Mouse (Mus musculus) heart, postnatal 10 days (tissue): ENCODE measurements around the gene Naa20. TPM values are rescaled to one million over a fixed set of nuclear protein-coding genes. Genes with fewer than 3 reads are reported as not detected.

Source experiments
- DNase-seq, 2 experiments: peaks; one replicate each; pipeline ENCODE4 v3.0.0; 2021
- intact Hi-C: fragments of 180-260 bp; cut with DNase I; formaldehyde crosslinking; loops from one replicate; pipeline ENCODE4 v1.15.1; 2025
- total RNA-seq, 2 experiments: library from RNA; stranded (reverse); gene quantifications; 2 replicates each; pipeline ENCODE4 v1.2.3; 2021

Naa20 gene
- 100 to 1,000 TPM; 109 to 110 TPM for total RNA-seq

DNA sequence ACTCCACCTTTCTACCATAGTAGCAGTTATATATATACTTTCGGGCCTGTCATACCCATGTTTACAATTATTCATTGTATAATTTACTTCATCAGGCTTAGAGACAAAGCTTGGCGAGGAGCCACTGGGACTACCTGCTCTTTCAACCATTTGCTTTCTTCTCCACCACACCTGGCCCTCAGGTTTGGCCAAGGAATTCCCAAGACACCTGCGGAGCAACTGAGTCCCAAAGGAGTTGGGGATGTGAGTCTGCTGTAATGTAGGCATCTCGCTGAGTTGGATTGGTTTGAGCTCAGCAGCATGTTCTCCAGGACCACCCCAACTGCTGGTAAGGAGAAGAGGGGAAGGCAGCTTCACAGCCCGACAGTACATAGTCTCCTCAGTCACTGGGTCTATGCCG is at the start of gene Naa20:
Gene Naa20, plus strand, starts transcription at position 239 of the 400 bp plus-strand sequence.
- intact Hi-C loops: loop anchor here (5.0 kb wide), 1 partner anchor 205 kb away; no protein-coding TSS in a partner anchor
- no peak for DNase-seq

DNA sequence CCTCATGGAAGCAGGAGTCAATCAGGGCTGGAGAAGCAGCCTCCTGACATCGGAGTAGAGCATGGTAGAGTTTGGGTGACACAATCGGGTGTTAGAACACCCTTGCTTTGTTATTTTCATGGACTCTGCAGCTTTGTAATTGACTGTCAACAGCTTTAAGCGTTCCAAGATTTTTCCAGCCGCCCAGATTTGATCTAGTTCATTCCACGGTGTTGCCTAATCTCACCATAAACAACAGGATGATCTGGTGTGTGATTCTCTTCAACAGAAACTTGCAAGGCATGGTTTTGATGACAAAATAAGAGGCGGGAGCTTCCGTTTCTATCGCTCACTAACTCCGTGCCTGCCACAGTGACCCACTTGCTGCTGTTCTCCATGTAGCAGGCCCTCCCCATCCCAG is 46.1 kb upstream of the Naa20 start:
- DNase-seq: no peak
- intact Hi-C loops: no loop called here

DNA sequence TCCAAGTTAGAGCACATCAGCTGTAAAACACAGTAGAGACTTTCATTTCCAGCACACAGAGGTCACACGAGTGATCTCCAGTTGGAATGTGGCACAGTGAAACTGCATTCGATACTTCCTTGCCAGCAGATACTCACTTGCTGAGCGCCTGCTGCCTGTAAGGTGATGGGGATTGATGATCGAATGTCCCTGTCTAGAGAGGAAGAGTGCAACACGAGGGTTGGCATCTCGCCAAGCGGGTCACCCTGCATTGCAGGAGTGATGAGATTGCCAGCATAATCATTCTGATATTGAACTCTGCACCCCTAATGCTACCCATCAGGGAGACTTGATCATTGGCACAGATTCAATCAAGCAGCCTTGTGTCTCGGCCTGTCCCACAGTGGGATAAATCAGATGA is 44.0 kb upstream of the Naa20 start:
- peak in 1 of 2 experiments; percentile 37 for DNase-seq
- intact Hi-C loops: no loop called here

DNA sequence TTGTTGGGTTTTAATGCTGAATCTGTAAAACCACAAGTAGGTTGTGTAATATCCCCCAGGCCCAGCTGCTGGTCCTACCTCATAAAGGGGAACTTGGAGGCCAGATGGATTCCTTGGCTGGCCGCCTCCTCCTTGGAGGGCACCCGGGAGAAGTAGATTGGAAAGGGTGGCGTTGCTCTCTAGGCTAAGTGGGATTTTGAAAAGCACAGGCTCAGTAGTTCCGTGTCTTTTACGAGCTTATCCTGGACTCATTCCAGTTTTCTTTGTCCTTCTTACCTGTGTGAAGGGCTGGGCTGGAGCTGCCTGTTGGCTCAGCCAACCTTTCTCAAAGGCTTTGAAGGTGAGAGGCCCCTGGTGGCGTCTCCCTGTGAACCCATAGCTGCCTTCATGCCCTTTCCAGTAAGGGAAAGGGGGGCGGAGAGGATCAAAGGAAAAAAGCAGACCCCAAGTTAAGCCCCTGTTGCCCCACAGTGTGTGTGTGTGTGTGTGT is 42.4 kb upstream of the Naa20 start:
- DNase-seq: peak; percentile 64 to 67
- intact Hi-C loops: no loop called here

DNA sequence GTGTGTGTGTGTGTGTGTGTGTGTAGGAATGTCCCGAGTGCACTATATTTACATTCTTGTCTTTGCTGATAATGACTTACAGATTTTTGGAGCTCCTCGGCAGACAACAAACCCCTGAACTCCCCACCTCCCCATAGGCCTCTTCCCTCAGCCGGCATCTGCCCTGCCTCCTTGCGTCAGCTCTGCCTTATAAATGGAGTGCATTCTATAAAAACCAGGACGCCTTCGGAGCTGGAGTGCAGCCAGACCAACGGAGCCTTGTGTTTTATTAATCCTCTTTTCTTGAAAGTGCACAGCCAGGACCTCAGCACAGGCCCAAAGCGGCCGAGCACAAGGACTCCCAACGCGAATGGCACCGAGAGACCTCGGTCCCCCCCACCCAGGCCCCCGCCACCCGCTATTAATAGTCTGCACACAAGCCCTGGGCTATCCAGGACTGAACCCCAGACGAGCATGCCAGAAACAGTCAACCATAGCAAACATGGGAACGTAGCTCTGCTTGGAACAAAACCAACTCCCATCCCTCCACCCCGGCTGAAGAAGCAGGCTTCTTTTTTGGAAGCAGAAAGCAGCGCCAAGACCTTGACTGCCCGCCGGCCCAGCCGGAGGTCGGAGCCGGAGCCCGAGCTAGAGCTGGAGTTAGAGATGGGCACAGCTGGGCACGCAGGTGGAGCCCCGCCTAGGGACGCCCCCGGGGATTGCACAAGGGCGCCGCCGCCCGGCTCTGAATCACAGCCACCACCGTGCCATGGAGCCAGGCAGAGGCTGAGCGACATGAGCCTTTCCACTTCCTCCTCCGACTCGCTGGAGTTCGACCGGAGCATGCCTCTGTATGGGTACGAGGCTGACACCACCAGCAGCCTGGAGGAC is 41.7 kb upstream of the Naa20 start:
- DNase-seq: peak; percentile 89 to 92
- intact Hi-C loops: loop anchor here (2.0 to 5.0 kb wide), 2 partner anchors 63 to 159 kb away; no protein-coding TSS in a partner anchor

DNA sequence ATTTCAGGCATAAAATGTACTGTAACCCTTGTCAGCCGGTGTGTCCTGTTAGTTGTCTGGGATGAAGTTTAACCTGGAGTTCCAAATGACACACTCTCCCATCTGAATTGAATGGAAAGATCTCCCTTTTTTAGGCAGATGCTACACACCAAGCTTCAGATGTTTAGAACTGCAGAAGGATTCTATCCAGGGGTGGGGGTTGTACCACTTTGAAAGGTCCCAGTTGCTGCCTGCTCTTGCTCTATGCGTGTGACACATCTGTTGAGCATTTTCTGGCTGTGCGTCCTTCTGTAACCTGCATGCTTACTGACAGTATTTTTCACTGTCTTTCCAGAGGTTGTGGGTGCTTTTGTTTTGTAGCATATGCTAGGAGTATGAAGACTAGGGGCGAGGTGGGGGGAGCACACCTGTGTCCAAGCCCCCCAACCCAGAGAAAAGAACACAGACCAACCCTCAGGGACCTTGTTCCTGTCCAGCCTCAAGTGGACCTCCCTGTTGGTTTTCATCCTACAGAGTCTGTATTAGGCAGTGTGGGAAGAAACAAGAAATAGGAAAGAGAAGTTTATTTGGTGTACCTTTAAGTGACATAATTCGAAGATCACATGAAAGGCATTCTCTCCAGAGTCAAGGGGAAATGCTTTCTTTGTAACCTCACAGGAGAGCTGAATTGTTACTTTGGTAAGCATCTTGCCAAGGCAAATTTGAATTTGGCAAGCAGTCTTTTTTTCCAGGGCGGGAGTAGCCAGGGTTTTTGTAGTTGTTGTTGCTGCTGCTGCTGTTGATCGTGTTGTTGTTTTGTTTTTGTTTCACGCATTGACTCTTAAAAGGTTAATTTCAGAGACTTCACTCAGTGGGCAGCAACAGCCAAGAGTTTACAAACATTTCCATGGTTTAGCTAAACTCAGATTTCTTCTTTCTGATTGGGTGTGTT is 40.4 kb upstream of the Naa20 start:
- intact Hi-C loops: loop anchor here (2.0 to 5.0 kb wide), 3 partner anchors 21 to 161 kb away; no protein-coding TSS in a partner anchor
- peak; percentile 63 to 73 for DNase-seq

DNA sequence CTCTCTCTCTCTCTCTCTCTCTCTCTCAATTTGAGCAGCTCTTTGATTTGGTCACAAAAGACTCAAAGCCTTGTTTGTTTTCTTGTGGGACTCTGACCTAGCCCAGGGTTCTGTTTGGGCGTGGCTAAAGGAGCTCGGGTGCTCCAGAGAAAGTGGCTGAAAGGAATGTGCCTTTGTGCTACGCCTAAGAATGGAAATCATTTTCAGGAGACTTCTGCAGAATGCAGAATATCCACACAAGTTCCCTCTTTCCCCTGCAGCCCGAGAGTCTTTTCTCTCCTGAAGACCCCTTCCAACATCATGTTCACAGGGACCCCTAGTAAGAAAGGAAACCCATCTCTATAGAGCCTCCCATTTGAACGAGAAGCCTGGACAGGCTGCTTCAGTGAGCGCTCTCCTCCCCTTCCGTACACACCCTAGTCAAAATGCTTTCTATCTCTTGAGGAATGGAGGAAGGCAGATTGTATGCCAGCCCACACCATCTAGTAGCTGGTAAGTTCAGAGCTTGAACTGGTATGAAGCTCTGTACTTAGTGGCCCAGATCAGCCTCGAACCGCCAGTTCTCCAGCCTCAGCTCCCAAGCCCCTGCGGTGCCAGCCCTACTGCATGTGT is 39.6 kb upstream of the Naa20 start:
- intact Hi-C loops: loop anchor here (2.0 to 5.0 kb wide), 2 partner anchors 20 to 65 kb away; no protein-coding TSS in a partner anchor
- DNase-seq: peak; percentile 58 to 59

DNA sequence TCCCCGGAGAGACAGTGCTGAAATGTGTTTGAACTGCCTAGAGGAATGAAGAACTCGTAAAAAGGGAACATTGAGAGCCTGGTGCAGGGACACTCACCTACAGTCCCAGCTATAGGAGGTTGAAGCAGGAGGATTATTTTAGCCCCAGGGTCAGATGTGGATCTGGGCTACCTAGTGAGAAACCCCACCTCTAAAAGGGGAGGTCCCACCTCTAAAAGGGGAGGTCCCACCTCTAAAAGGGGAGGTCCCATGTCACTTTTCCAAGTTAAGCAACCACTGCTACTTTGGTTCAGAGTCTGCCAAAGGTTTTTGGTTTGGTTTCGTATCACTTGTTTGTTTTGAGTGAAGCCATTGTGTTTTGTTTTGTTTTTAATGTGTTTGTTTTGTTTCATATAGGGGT is 36.6 kb upstream of the Naa20 start:
- intact Hi-C loops: no loop called here
- DNase-seq: no peak

DNA sequence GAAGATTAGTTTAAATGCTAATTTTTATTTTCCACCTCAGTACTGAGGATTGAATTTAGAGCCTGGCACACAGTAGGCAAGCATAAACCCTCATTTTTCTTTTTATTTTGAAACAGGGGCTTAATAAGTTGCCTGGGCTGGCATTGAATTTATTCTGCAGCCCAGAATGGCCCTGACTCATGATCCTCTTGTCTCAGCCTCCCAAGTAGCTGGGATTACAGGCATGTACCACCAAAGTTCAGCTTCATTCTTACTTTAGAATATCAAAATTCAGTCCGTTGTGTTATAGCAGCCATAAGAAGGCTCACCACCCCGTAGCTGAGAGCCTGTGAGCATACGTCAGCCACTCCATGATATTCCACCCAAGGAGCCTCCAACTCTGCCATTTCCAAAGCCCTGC is 35.7 kb upstream of the Naa20 start:
- intact Hi-C loops: no loop called here
- no peak for DNase-seq

DNA sequence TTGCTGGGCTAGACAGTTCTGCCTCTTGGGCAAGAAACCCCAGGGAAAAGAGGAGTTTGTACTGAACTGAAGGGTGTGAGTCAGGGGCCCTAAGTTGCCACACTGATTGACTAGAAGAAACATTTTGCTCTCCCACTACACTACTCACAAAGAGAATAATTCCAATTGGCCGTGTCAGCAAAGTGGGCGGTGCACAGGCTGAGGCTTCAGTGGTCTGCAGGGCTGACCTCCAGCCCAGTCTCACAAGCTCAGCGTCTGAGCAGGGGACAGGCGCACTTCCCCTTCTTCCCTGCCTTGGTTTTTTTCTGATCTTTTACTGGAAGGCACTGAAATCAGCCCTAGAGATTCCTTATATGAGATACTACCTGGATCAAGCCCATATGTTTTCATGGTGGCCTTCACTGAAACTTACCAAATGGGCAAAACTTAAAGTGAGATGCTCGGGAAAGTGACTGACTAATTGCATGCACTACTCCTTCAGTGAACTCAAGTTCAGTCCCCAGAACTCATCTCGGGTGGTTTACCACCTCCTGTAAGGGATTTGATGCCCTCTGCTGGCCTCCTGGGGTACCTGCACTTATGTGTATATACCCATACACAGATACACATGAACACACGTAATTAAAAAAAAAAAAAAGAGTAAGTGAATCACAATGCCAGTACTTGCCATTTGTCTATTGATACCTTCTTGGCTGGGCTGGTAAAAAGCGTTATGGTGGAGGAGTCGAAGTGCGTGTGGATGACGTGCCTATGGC is 35.0 kb upstream of the Naa20 start:
- intact Hi-C loops: no loop called here
- no peak for DNase-seq

DNA sequence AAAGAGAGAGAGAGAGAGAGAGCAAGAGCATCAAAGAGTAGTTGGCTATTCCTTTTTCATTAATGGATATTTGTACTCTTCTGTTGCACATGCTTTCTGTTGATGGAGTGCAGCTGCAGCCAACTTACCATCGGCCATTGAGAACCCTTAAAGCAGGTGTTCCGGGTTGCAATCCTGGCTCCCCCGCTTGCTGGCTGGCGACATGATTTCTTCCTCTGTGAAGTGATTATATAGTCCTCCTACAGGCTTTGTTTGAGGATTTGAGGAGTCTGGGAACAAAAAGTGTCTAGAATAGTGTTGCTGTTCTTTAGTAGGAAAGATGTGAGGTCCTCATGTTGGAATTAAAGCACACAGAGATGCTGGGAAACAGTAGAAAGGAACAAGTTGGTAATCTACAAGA is 30.6 kb upstream of the Naa20 start:
- DNase-seq: no peak
- intact Hi-C loops: no loop called here

DNA sequence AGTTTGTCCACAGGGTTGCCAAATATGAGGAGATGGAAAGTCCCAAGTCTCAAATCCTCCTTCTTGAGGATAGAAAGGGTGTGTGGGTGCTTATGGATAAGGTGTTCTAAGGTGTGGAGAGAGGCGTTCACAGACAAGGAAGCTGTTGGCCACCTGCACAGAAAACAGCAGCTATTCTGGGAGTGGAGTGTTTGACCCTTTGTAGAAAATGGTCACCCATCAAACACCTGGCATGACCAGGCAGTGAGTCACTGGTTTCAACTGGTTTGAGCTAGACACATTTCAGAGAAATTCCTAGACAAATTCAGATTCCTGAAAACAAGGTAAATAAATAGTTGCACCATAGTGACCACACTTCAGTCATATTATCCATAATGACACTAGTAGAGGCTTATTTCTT is 29.8 kb upstream of the Naa20 start:
- DNase-seq: no peak
- intact Hi-C loops: no loop called here

DNA sequence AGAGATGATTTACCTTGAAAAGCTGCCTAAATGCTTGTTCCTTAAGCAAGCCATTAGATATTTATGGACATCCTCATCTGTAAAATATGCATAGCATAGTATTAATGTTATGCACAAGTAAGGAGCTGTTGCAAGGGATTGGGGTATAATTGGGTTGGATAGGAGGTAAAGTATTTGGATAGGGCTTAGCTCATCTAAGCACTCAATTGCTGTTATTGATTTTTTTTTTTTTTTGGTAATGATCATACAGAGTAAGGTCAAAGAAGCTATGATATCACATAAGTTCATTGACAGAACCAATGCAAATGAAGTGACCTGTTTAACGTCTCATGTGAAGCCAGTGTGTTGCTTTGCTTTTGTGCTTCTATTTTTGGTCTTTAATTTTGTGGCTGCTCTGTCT is 27.9 kb upstream of the Naa20 start:
- DNase-seq: no peak
- intact Hi-C loops: no loop called here

DNA sequence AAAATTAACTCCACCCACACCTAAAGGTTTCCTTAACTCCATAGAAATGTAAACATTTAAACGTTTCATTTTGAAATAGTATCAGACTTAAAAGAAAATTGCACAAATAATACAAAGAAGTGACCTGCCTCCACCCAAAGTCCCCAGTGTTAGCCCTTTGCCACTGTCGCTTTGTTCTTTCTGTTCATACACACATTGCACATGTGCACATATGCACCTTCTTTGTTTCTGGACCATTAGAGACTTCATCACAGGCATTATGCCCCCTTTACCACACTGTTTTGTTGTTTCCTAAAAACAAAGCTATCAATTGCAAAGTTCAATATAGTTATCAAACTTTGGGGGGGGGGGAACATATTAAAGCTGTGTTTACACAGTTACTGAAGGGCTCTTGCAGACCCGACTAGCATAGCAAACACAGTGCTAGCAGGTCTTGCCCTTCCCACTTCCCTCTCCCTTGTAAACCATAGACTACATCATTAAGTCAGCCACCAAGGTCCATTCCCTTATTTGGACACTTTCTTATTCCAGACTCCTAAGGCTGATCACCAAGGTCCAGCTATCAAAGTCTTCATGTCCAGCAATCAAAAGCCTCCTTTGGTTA is 26.9 kb upstream of the Naa20 start:
- intact Hi-C loops: no loop called here
- no peak for DNase-seq

DNA sequence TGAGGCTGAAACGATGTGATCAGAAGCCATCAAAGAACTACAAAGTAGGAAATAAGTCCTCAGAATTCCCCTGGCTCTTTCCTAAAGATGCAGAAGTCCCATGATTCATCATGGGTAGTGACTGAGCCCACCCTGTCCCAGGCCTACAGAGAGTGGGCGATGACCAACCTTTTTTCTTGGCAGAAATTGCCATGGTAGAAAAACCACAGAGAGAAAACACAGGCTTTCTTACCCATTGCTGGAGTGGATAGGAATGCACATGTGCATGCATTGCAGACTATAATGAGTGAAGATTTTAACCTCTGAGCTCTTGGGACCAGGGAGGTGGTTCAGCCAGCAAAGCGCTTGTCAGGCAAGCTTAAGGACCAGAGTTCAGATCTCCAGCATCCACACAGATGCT is 24.7 kb upstream of the Naa20 start:
- DNase-seq: no peak
- intact Hi-C loops: no loop called here

DNA sequence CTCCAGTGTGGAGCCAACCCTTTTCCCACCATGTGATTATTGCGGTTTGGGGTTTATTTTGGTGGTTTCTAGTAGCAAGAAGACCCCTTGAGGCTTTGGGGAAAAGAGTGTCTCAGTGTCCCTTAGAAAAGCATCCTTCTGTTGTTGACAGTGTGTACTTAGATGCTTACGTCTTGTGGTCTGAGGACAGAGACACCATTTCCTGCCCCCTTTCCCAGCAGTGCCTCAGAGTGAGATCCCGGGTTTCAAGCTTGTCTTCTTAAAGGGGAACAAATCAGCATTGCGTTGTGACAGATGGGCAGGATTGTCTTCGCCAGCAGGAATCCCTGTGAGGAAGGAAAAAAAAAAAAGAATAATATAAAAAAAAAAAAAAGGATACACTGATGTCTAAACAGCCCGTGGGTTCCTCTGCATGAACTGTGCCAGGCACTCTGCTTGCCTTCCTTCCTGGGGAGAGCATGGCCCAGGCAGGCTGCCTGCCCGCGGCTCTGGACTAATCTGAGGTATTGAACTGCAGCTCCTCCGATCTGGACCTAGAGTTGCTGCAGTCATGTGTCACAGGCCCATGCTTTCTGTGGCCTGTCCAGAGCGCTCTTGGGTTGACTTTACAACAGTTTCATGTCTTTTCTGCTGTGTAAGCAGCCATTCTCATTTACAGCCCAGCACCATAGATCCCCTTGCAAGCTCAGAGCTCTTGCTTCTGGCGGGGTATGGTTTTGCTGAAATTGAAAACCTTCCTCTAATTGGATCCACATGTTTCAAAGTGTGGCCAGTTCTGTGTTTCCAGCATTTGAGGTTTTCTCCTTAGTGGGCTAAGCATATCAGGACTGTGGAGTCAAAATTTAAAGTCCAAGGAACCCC is 20.8 kb upstream of the Naa20 start:
- DNase-seq: no peak
- intact Hi-C loops: no loop called here

DNA sequence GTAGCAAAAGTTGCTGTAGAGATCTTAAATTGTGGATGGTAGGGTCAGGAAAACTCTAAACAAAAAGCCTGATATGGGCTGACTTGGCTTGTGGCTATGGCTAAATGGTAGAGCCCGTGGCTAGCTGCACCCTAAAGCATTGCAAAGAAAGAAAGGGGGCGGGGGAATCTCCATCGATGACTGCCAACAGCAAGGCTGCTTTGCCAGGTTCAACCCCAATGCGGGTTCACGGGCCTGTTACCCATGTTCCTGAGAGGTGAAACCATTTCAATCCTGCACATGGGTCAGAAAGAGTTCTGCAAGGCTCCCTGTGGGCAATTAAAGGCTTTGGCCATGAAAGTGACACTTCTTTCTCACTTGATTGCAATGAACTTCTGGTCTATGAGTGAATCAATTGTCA is 20.0 kb upstream of the Naa20 start:
- intact Hi-C loops: loop anchor here (1.0 to 2.0 kb wide), 3 partner anchors 19 to 183 kb away; no protein-coding TSS in a partner anchor

DNA sequence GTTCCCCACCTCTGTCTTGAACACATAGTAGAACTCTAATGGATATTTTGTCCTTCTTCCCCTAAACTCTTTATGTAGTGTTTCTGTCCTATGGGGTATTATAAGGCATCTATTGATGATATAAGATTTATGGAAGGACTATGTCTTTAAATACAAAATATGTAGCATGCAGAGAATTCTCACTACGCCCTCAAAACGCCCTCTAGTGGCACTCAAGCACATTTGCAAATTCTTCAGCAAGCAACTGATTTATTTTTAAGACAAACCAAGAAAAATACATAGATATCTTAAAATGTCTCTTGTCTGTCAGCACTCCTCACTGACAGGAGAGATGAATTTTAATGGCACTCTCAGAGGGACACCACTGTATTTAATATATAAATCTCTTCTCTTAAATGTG is 19.5 kb upstream of the Naa20 start:
- intact Hi-C loops: loop anchor here (1.0 to 2.0 kb wide), 3 partner anchors 20 to 183 kb away; no protein-coding TSS in a partner anchor
- no peak for DNase-seq

More for the DNA sequence above, 20.0 kb upstream of the Naa20 start:
- DNase-seq: no peak
